Mouse (Mus musculus) lung, postnatal 0 days (tissue): ENCODE measurements at regions not wholly inside any gene's neighbourhood (a gene's known extent, or its start where the extent isn't known, plus 50 kb on each side); places are given as distances from the start of the nearest gene placed in this dataset.

Experiments used
- CTCF ChIP-seq: IDR thresholded peaks from 2 replicates; pipeline ENCODE4 v1.5.1; 2016; ENCODE audit warnings: antibody characterized with exemption, mild to moderate bottlenecking
- EP300 ChIP-seq: IDR thresholded peaks from 2 replicates; pipeline ENCODE4 v1.6.1; 2016; ENCODE audit warnings: antibody characterized with exemption, mild to moderate bottlenecking, control low read depth

- no peak for TF ChIP-seq EP300
- TF ChIP-seq CTCF, result no peak
Measured at GRCm38 (mm10) chr7:36934792-36935555, 237.1 kb downstream of the Tshz3 start.
